Mouse (Mus musculus) neural tube, embryonic 13.5 days (tissue): Measurements from ENCODE around the gene Rtn4. TPM values are rescaled to one million over a fixed set of nuclear protein-coding genes. Genes with fewer than 3 reads are reported as not detected.

ENCODE experiments used
- ATAC-seq: fragments of 200-750 bp; cut with Nextera tagmentation; 2 replicates; pipeline ENCODE4 v1.8.0; 2017; ENCODE audit warnings: low read depth, mild to moderate bottlenecking, moderate TSS enrichment, moderate library complexity
- H3K27ac ChIP-seq: fragments of 300-500 bp; sonication (generic); replicated peaks from 2 replicates; pipeline ENCODE4 v1.5.1; 2015; ENCODE audit warnings: moderate library complexity, mild to moderate bottlenecking, inconsistent platforms
- H3K27me3 ChIP-seq: fragments of 300-500 bp; sonication (generic); 2 replicates; pipeline ENCODE4 v1.6.1; 2015; ENCODE audit warnings: mild to moderate bottlenecking, inconsistent platforms
- H3K36me3 ChIP-seq: fragments of 300-500 bp; sonication (generic); 2 replicates; pipeline ENCODE4 v1.6.1; 2015; ENCODE audit warnings: mild to moderate bottlenecking, inconsistent platforms
- H3K4me1 ChIP-seq: fragments of 300-500 bp; sonication (generic); replicated peaks from 2 replicates; pipeline ENCODE4 v1.6.1; 2015; ENCODE audit warnings: inconsistent platforms
- H3K4me2 ChIP-seq: fragments of 300-500 bp; sonication (generic); 2 replicates; pipeline ENCODE4 v1.6.1; 2015; ENCODE audit warnings: inconsistent platforms, mild to moderate bottlenecking, moderate library complexity
- H3K4me3 ChIP-seq: fragments of 300-500 bp; sonication (generic); 2 replicates; pipeline ENCODE4 v1.5.1; 2015; ENCODE audit warnings: mild to moderate bottlenecking, inconsistent platforms
- H3K9ac ChIP-seq: fragments of 300-500 bp; sonication (generic); 2 replicates; pipeline ENCODE4 v1.6.1; 2015; ENCODE audit warnings: moderate library complexity, mild to moderate bottlenecking, inconsistent platforms
- H3K9me3 ChIP-seq: fragments of 300-500 bp; sonication (generic); 2 replicates; pipeline ENCODE4 v1.6.1; 2016; ENCODE audit warnings: inconsistent platforms
- WGBS: fragments of 180-500 bp; shearing (Covaris S2); methylation state at CpG from one replicate; pipeline ENCODE4 v1.1.7; 2015; 5-methylcytosine and 5-hydroxymethylcytosine counted together
- polyA plus RNA-seq: library from polyadenylated mRNA; unstranded; fragments of >200 nt; fragmentation: Nextera tagmentation; extraction: Ambion mirVana; gene quantifications from 2 replicates; pipeline ENCODE4 v1.2.1, GENCODE M21; 2015

Rtn4 gene
- polyA plus RNA-seq, 1 experiment from 2014 or later, result 115 TPM

DNA sequence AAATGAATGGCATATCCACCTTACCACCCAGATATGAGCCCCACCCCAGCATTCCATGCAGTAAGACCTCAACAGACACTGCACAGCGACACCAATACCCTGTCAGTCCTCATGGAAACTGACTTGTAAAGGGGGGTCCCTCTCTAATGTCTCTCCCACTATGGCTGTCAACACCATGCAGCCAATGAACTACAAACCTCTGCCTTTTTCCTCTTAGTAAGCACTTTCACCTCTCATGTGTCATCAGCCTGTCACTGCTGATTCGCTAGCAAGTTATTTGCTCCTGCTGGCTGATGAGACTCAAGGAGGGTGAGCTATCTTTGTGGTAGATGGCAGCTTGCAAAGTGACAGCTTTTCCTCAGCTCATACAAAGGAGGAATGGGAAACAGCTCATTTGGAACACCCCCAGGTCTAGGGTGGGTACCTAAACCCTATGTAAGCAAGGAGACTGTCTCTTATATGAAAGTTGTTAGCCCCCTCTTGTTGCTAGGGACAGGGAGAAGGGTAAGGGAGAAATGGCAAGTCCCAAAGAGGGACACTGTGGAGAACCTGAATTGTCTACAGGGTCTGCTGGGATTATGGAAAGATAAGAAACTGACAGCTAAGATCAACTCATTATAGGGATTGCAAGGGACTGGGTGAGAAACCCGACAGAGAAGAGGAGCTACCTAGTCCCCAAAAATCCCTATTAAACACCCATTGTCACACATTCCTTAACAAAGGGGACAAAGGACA lies 78.1 kb downstream of the Rtn4 start:
- Histone ChIP-seq H3K9me3 (no peaks in the 10 kb centered on the region), H3K4me2 (no peak overlapping the region), H3K27ac (no peak overlapping the region), H3K4me1 (peaks cover 7% of the 10 kb centered on the region), H3K27me3 (no peaks in the 10 kb centered on the region), H3K36me3 (no peaks in the 10 kb centered on the region), H3K9ac (no peak overlapping the region), H3K4me3 (no peak overlapping the region)
- 70% methylated on average over 3 of the region's 3 CpGs for WGBS
- ATAC-seq, result no peak

DNA sequence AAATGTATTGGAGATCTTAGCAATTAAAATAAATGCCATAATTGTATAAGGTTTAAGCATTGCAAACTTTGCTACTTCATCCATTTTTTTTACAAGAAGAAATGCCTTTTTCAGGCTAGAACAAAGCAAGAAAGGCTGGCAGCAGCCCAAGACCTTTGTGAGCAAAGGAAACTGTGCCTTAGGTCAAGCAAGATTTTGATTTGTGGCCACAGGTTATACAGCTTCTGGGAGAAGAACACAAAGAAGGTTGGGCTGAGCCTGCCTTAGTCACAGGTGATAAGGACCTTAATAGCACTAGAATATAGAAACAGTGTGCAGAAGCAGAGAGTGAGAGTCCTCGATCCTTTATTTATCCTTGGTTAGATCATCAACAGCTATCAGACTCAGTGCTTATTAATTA lies 79.5 kb downstream of the Rtn4 start:
- Histone ChIP-seq H3K4me3 (no peak overlapping the region), H3K9ac (no peak overlapping the region), H3K4me2 (no peak overlapping the region), H3K4me1 (peaks cover 7% of the 10 kb centered on the region), H3K9me3 (no peaks in the 10 kb centered on the region), H3K27ac (no peak overlapping the region), H3K27me3 (no peaks in the 10 kb centered on the region), H3K36me3 (no peaks in the 10 kb centered on the region)
- no peak for ATAC-seq
- WGBS, result 94% methylated on average over 1 of the region's 1 CpGs

DNA sequence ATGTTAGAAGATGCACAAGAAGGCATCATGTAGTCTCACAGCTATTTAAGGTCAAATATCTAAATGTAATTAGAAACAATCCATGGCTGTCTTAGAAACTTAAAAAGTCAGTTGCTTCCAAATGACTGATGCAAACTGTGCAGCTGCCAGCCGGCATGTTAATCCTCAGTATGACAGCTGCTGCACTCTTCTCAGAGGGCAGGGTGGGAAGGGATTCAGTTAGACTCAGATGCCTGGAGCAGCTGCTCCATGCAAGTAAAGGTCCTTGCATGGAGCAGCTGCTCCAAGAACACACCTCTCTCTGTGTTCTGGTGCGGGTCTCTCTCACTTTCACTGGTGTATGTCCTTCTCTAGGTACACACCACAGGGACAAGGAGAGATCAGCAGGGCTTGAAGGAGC lies 81.5 kb downstream of the Rtn4 start:
- Histone ChIP-seq H3K4me1 (peaks cover 7% of the 10 kb centered on the region), H3K36me3 (no peaks in the 10 kb centered on the region), H3K4me3 (no peak overlapping the region), H3K9me3 (no peaks in the 10 kb centered on the region), H3K27me3 (no peaks in the 10 kb centered on the region), H3K4me2 (no peak overlapping the region), H3K9ac (no peak overlapping the region), H3K27ac (no peak overlapping the region)
- no peak; the same call in 1 of the 2 replicates for ATAC-seq
- 43% methylated on average over 2 of the region's 2 CpGs for WGBS

DNA sequence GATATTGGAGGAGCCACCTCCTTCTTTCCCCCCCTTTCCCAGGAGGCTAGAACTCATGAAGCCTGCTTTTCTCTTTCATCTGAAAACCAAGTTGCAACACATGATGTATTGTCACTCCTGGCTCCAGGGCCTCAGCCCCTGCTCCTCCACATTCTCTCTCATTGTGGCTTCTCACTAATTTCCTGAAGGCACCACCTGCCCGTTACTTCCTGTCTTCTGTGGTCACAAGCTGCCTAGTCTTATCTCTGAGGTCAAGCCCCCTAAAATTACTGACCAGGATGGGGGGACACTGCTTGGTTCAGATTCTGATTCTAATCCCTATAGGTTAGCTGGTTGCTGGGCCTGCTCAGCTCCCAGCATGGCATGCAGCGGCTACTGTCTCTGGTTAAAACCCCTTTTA lies 82.0 kb downstream of the Rtn4 start:
- H3K27me3 ChIP-seq, result no peaks in the 10 kb centered on the region
- H3K27ac ChIP-seq, result no peak overlapping the region
- H3K4me3 ChIP-seq, result no peak overlapping the region
- ATAC-seq, result no peak
- 75% methylated on average over 2 of the region's 2 CpGs for WGBS
- no peak overlapping the region for H3K4me2 ChIP-seq
- no peaks in the 10 kb centered on the region for H3K36me3 ChIP-seq
- no peak overlapping the region for H3K9ac ChIP-seq
- H3K9me3 ChIP-seq, result no peaks in the 10 kb centered on the region
- H3K4me1 ChIP-seq, result peaks cover 7% of the 10 kb centered on the region

DNA sequence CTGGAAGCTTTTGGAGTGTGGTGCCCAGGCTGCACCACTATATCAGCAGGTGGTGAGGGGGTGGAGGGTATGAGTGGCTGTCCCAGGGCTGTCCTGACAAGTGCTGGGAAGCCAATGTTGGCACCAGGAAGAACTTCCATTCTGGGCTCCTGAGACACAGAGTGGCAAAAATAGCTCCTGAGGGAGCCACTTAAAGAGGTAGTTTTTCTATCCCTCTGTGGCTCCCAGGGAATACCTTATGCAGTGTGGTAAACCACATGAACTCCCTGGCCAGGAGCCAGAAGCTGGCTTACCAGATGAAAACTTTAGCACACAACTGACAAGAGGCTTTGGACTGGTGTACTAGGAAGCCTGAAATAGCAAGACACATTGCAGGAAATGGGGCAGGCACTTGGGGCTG lies 85.2 kb downstream of the Rtn4 start:
- no peak overlapping the region for H3K4me2 ChIP-seq
- peaks cover 7% of the 10 kb centered on the region for H3K4me1 ChIP-seq
- no peak overlapping the region for H3K9ac ChIP-seq
- no peaks in the 10 kb centered on the region for H3K27me3 ChIP-seq
- H3K4me3 ChIP-seq, result no peak overlapping the region
- ATAC-seq, result no peak
- H3K36me3 ChIP-seq, result no peaks in the 10 kb centered on the region
- H3K27ac ChIP-seq, result no peak overlapping the region
- no peaks in the 10 kb centered on the region for H3K9me3 ChIP-seq

DNA sequence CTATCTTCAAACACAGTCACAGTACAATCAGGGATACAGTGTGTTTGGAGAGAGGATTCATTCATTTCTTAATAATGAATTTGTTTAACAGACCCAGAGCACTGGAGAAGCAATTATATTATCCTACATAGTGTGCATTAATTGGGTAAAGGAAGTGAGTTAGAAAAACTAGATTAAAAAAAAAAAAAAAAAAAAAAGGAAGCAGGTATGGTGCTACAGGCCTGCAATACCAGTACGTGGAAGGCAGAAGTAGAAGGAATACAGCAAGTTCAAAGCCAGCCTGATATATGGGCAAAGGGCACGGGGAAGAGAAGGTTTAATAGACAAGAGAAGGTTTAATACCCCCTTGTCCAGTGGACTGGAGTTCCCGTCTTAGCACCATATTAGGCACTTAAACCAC lies 86.2 kb downstream of the Rtn4 start:
- Histone ChIP-seq H3K4me2 (no peak overlapping the region), H3K4me1 (peaks cover 7% of the 10 kb centered on the region), H3K9ac (no peak overlapping the region), H3K9me3 (no peaks in the 10 kb centered on the region), H3K27me3 (no peaks in the 10 kb centered on the region), H3K27ac (no peak overlapping the region), H3K4me3 (no peak overlapping the region), H3K36me3 (no peaks in the 10 kb centered on the region)
- ATAC-seq, result no peak
- WGBS, result 72% methylated on average over 3 of the region's 3 CpGs

DNA sequence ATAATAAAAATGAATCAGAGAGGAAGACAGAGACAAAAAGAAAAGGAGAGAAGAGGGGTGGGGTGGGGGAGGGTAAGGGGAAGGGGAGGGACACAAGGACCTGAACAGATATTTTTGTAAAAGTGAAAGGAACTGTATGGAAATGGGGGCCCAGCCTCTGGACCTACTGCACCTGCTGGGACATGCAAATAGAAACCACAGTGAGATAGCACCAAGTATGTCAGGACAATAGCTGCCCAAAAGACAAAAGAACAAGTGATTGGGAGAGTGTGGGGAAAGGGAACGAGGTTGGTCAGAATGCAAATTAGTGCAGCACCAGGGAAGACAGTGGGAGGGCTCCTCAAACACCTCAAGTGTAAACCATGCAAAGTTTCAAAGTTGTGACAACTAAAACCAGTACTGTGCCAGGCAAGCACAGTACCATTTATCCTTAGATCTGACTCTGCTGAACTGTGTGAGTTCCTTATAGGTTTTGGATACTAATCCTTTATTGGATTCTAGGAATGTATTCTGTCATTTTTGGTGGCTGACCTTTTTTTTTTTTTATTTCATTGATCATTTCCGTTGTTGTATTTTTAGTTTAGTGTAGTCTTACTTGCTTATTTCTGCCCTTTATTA lies 86.8 kb downstream of the Rtn4 start:
- H3K4me1 ChIP-seq, result peaks cover 4% of the 10 kb centered on the region
- H3K4me3 ChIP-seq, result no peak overlapping the region
- no peaks in the 10 kb centered on the region for H3K36me3 ChIP-seq
- WGBS, result 29% methylated on average over 2 of the region's 2 CpGs
- no peak overlapping the region for H3K4me2 ChIP-seq
- no peak for ATAC-seq
- H3K9me3 ChIP-seq, result no peaks in the 10 kb centered on the region
- H3K27ac ChIP-seq, result no peak overlapping the region
- H3K9ac ChIP-seq, result no peak overlapping the region
- no peaks in the 10 kb centered on the region for H3K27me3 ChIP-seq

DNA sequence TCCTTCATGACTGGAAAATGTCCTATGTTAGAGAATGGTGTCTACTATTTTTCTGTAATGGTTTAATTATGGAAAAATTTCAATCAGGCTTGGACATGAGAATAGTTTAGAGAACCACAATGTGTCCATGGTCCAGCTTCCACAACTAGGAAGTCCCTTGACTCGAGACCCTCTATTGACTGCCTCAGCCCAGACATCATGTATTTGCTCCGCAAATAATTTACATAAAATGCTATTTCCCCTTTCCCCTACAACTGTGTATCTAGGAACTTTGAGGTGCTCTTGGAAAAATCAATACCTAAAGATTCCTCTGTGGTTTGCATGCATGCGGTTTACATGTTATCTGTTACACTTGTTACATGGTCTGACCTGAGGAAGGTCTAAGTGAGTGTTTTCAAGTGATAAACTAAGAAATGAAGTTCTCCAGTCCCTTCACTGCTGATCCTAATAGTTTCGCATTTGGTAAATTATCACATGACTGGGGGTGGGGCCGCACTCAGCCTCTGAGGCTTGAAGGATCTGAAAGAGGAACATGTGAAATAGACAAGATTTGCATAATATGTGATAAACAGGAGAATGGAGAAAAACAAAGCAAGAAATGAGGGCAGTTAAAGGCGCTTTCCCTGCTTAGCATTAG lies 94.0 kb downstream of the Rtn4 start:
- Histone ChIP-seq H3K27ac (no peak overlapping the region), H3K4me1 (peaks cover 8% of the 10 kb centered on the region), H3K4me2 (no peak overlapping the region), H3K27me3 (no peaks in the 10 kb centered on the region), H3K9ac (no peak overlapping the region), H3K4me3 (no peak overlapping the region), H3K36me3 (no peaks in the 10 kb centered on the region), H3K9me3 (no peaks in the 10 kb centered on the region)
- 87% methylated on average over 6 of the region's 6 CpGs for WGBS
- ATAC-seq, result no peak

DNA sequence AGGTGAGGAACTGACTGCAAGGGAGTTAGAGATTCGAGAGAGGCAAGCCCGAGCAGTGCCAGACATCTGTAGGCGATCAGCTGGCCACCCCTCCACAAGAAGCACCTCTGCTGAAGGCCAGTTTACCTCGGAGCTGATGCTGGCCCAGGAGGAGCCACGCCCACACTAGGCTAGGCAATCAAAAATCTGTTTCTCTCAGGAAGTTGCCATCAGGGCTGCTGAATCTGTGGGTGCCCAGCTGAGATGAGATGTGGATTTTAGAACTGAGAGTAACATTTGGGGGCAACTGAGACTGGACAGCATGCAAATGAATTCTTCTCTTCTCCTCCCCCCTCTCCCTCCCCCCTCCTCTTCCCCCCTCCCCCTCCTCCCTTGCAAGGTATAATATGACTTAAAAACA lies 94.7 kb downstream of the Rtn4 start:
- Histone ChIP-seq H3K9ac (no peak overlapping the region), H3K27ac (no peak overlapping the region), H3K4me3 (no peak overlapping the region), H3K36me3 (0 out of 2 replicates have a peak, but pooled peaks cover 3% of the 10 kb centered on the region), H3K4me1 (peaks cover 8% of the 10 kb centered on the region), H3K4me2 (no peak overlapping the region), H3K27me3 (no peaks in the 10 kb centered on the region), H3K9me3 (no peaks in the 10 kb centered on the region)
- no peak for ATAC-seq
- 32% methylated on average over 5 of the region's 5 CpGs for WGBS

DNA sequence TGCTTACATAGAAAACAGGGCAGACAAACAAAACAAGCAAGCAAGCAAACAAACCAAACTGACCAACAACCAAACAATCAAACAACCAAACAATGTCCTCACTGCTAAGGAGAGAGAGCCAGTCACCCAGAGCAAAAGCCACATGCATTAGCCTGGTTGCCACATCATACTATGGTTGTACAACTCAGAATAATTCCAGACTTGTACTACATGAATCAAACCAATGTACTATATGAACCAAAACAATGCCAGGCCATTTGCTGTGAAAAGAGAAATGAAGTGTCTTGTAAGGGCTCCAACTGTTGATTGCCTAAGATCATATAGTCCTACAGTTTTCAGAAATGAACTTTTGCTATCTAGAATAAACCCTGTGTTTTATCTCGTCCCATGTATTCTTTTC lies 95.8 kb downstream of the Rtn4 start:
- Histone ChIP-seq H3K4me3 (no peak overlapping the region), H3K9me3 (no peaks in the 10 kb centered on the region), H3K36me3 (peaks cover 9% of the 10 kb centered on the region; the same call in 1 of the 2 replicates), H3K27ac (no peak overlapping the region), H3K4me2 (no peak overlapping the region), H3K4me1 (peaks cover 8% of the 10 kb centered on the region), H3K27me3 (no peaks in the 10 kb centered on the region), H3K9ac (no peak overlapping the region)
- WGBS, result 48% methylated on average over 1 of the region's 1 CpGs
- no peak for ATAC-seq

DNA sequence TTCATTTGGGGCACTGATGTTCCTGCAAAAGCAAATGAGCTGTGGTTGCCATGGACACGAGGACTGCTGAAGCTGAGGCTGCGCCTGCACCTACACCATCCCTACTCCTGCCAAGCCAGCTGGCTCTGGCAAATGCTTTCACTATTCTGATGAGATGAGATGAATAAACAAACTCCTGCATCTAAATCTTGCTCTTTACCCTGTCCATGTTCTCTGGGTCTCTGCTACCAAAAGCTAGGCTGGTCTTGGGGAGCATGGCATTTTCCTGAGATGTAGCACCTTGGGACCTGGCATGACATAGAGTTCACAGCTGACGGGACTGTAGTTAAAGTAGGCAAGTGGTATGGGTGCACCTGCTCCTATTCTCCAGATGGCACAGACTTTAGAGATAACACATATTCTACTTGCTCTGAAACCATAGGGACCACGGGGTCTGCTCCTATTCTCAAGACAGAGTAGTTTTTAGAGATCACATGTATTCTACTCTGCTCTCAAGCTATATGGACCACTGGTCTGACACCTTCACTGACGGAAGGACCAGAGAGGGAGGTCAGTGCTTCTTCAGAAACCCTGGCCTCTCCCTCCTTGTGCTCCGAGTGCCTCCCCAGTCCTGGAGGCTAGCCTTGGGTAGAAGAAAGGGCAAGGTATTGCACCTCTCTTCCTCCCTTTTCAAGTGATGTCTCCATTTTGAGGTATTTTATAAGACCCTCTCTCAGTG lies 96.3 kb downstream of the Rtn4 start:
- WGBS, result 74% methylated on average over 6 of the region's 6 CpGs
- H3K4me2 ChIP-seq, result no peak overlapping the region
- ATAC-seq, result peak; percentile 82
- no peak overlapping the region for H3K9ac ChIP-seq
- H3K27me3 ChIP-seq, result no peaks in the 10 kb centered on the region
- H3K9me3 ChIP-seq, result no peaks in the 10 kb centered on the region
- H3K27ac ChIP-seq, result no peak overlapping the region
- peaks cover 8% of the 10 kb centered on the region for H3K4me1 ChIP-seq
- peaks cover 13% of the 10 kb centered on the region for H3K36me3 ChIP-seq
- no peak overlapping the region for H3K4me3 ChIP-seq

DNA sequence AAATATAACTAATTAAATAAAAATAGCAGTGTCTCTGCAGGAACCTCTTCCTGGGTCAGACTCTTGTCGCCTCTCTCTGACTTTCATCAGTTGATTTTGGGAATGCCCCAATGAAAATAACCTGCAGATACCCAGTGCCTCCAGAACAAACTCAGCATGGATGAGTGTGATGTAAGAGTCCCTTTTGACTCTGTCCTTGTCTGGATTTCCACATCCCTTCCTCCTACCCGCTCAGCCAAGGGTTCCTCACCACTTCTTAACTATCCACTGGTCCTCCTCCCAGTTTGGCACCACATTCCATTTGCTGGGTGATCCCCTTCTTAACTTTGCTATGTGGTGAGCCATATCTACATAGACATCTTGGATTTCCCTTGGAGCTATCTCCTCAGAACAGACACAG lies 98.0 kb downstream of the Rtn4 start:
- H3K9me3 ChIP-seq, result no peaks in the 10 kb centered on the region
- H3K27me3 ChIP-seq, result no peaks in the 10 kb centered on the region
- H3K4me3 ChIP-seq, result no peak overlapping the region
- H3K4me1 ChIP-seq, result peaks cover 8% of the 10 kb centered on the region
- 93% methylated on average over 2 of the region's 2 CpGs for WGBS
- ATAC-seq, result no peak
- peaks cover 13% of the 10 kb centered on the region for H3K36me3 ChIP-seq
- no peak overlapping the region for H3K4me2 ChIP-seq
- H3K27ac ChIP-seq, result no peak overlapping the region
- H3K9ac ChIP-seq, result no peak overlapping the region
